Mouse (Mus musculus): ENCODE data around the gene Scube1. TPM values are rescaled to one million over a fixed set of nuclear protein-coding genes. Genes with fewer than 3 reads are reported as not detected.

The Scube1 gene
- polyA plus RNA-seq, 1 experiment = 1.3 TPM

DNA sequence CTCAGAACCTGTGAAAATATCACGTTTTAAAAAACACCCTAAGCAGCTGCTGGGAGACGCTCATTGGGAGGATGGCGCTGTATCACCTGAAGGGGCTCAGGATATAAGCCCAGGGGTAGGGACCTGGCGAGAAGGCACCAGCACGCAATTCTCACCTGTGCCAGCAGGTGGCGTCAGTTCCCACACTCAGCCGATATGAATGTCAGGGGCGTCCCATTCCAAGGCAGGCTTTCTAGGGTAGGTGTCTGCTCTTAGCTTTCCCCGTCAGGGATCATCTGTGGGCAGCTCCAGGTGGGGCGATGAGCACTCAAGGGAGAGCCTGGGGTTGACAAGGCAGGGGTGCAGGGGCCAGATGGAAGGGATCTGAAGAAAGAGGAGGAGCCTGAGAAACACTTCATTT is 35.9 kb upstream of the Scube1 start:
- no peak overlapping the region for H3K4me3 ChIP-seq (ENCODE audit: control insufficient read depth, insufficient read depth, low read length)
- peak; percentile 37 for DNase-seq
- TF ChIP-seq POLR2A (IDR thresholded peaks at IDR 0.05; ENCODE audit: control insufficient read depth, extremely low read depth, insufficient read depth, low read length, poor library complexity) (no peak), CTCF (IDR thresholded peaks at IDR 0.05; ENCODE audit: borderline replicate concordance, control insufficient read depth, extremely low read depth, insufficient read depth, low read length, poor library complexity) (peak; percentile 80; the same call in 1 of the 2 replicates)
- no peak overlapping the region for H3K27ac ChIP-seq (ENCODE audit: control insufficient read depth, insufficient read depth, low read length)
- 11% methylated on average over 10 of the region's 10 CpGs for whole genome bisulfite sequencing
- no peaks in the 10 kb centered on the region for H3K27me3 ChIP-seq (ENCODE audit: control insufficient read depth, insufficient read depth, low read length)
- no peaks in the 10 kb centered on the region for H3K4me1 ChIP-seq (replicated peaks; ENCODE audit: control insufficient read depth, insufficient read depth, low read length)
- H3K36me3 ChIP-seq (ENCODE audit: control insufficient read depth, insufficient read depth, low read length) = no peaks in the 10 kb centered on the region

DNA sequence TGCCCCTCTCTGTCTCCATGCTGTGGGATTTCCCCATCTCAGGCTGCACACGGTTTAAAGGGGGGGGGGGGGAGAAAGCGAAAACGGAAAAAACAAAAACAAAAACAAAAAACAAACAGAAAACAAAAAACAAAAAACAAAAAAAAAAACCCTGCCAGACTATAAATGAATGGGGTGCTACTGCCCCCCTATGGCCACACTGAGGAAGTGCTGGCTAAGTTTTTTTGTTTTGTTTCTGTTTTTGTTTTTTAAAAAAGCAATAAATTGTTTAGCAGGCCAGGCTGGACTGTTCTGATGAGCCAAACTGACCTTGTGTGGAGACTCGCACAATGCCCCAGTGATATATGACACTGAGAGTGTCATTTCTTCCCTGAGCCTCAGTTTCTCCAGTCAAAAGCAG is 34.1 kb upstream of the Scube1 start:
- Histone ChIP-seq H3K27me3 (ENCODE audit: control insufficient read depth, insufficient read depth, low read length) (no peaks in the 10 kb centered on the region), H3K36me3 (ENCODE audit: control insufficient read depth, insufficient read depth, low read length) (no peaks in the 10 kb centered on the region), H3K27ac (ENCODE audit: control insufficient read depth, insufficient read depth, low read length) (no peak overlapping the region), H3K4me1 (replicated peaks; ENCODE audit: control insufficient read depth, insufficient read depth, low read length) (no peaks in the 10 kb centered on the region), H3K4me3 (ENCODE audit: control insufficient read depth, insufficient read depth, low read length) (no peak overlapping the region)
- TF ChIP-seq CTCF (IDR thresholded peaks at IDR 0.05; ENCODE audit: borderline replicate concordance, control insufficient read depth, extremely low read depth, insufficient read depth, low read length, poor library complexity) = no peak
- TF ChIP-seq POLR2A (IDR thresholded peaks at IDR 0.05; ENCODE audit: control insufficient read depth, extremely low read depth, insufficient read depth, low read length, poor library complexity) = no peak
- no peak for DNase-seq
- WGBS = 22% methylated on average over 4 of the region's 4 CpGs

DNA sequence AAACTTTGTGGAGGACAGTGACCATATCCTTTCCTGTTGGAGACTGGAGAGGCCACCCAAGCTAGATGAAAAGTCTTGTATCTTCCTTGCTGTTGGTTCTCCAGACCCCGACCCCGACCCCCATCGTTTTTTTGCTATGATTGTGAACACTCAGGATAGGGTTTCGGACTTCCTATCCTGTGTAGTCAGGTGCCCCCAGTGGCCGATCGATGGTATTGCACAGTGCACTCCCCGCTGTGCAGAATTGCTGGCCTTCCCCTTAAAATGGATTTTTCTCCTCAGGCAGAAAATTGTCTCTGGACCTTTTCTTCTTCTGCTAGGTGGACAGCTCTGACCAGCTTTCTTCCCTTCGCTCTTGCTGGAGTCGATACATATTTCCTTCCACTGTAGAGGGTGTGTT is 31.9 kb upstream of the Scube1 start:
- Histone ChIP-seq H3K4me3 (ENCODE audit: control insufficient read depth, insufficient read depth, low read length) (no peak overlapping the region), H3K27ac (ENCODE audit: control insufficient read depth, insufficient read depth, low read length) (no peak overlapping the region), H3K27me3 (ENCODE audit: control insufficient read depth, insufficient read depth, low read length) (no peaks in the 10 kb centered on the region), H3K36me3 (ENCODE audit: control insufficient read depth, insufficient read depth, low read length) (no peaks in the 10 kb centered on the region), H3K4me1 (replicated peaks; ENCODE audit: control insufficient read depth, insufficient read depth, low read length) (no peaks in the 10 kb centered on the region)
- DNase-seq = peak; percentile 9
- TF ChIP-seq CTCF (IDR thresholded peaks at IDR 0.05; ENCODE audit: borderline replicate concordance, control insufficient read depth, extremely low read depth, insufficient read depth, low read length, poor library complexity) (peak; percentile 48; the same call in 1 of the 2 replicates), POLR2A (IDR thresholded peaks at IDR 0.05; ENCODE audit: control insufficient read depth, extremely low read depth, insufficient read depth, low read length, poor library complexity) (no peak)
- WGBS = 36% methylated on average over 9 of the region's 9 CpGs

DNA sequence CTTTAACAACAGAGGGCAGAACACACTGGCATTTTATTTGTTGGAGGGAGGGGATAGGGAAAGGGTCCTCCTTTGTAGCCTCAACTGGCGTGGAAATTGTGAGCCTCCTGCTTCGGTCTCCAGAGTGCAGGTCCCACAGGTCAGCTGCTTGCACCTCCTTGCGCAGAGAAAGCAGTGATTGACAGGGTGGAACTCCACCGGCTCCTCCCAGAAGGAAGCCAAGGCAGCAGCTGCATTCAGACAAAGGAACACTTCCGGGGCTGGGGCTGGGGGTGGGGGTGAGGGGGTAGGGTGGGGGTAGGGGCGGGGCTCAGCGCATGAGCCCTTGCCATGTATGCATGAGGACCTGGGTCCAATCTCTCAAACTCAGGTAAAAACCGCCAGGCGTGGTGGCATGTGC is 24.6 kb upstream of the Scube1 start:
- no peak for DNase-seq
- H3K36me3 ChIP-seq (ENCODE audit: control insufficient read depth, insufficient read depth, low read length) = no peaks in the 10 kb centered on the region
- TF ChIP-seq POLR2A (IDR thresholded peaks at IDR 0.05; ENCODE audit: control insufficient read depth, extremely low read depth, insufficient read depth, low read length, poor library complexity) (no peak), CTCF (IDR thresholded peaks at IDR 0.05; ENCODE audit: borderline replicate concordance, control insufficient read depth, extremely low read depth, insufficient read depth, low read length, poor library complexity) (no peak)
- no peak overlapping the region for H3K4me3 ChIP-seq (ENCODE audit: control insufficient read depth, insufficient read depth, low read length)
- no peaks in the 10 kb centered on the region for H3K4me1 ChIP-seq (replicated peaks; ENCODE audit: control insufficient read depth, insufficient read depth, low read length)
- WGBS = 62% methylated on average over 9 of the region's 9 CpGs
- no peak overlapping the region for H3K27ac ChIP-seq (ENCODE audit: control insufficient read depth, insufficient read depth, low read length)
- no peaks in the 10 kb centered on the region for H3K27me3 ChIP-seq (ENCODE audit: control insufficient read depth, insufficient read depth, low read length)

DNA sequence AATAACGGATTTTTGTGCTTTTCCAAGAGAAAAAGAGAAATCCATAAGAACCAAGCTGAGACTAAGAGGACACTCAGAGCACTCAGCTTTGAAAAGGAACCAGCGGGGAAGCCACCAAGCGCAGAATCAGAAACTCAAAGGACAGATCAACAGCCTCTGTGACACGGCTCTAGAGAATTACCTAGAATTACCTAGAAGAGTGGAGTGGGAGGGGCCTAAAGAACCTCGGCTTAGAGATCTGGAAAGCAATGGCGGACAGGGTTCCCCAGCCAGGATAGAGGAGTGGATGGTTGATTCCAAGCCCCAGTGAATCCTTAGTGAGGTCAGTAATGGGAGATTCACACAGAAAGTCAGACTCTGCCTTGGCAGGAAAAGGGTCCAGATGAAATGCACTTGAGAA is 24.2 kb upstream of the Scube1 start:
- Histone ChIP-seq H3K27ac (ENCODE audit: control insufficient read depth, insufficient read depth, low read length) (no peak overlapping the region), H3K27me3 (ENCODE audit: control insufficient read depth, insufficient read depth, low read length) (no peaks in the 10 kb centered on the region), H3K4me1 (replicated peaks; ENCODE audit: control insufficient read depth, insufficient read depth, low read length) (no peaks in the 10 kb centered on the region), H3K36me3 (ENCODE audit: control insufficient read depth, insufficient read depth, low read length) (no peaks in the 10 kb centered on the region), H3K4me3 (ENCODE audit: control insufficient read depth, insufficient read depth, low read length) (no peak overlapping the region)
- no peak for TF ChIP-seq POLR2A (IDR thresholded peaks at IDR 0.05; ENCODE audit: control insufficient read depth, extremely low read depth, insufficient read depth, low read length, poor library complexity)
- TF ChIP-seq CTCF (IDR thresholded peaks at IDR 0.05; ENCODE audit: borderline replicate concordance, control insufficient read depth, extremely low read depth, insufficient read depth, low read length, poor library complexity) = no peak
- no peak for DNase-seq
- 82% methylated on average over 6 of the region's 6 CpGs for WGBS

DNA sequence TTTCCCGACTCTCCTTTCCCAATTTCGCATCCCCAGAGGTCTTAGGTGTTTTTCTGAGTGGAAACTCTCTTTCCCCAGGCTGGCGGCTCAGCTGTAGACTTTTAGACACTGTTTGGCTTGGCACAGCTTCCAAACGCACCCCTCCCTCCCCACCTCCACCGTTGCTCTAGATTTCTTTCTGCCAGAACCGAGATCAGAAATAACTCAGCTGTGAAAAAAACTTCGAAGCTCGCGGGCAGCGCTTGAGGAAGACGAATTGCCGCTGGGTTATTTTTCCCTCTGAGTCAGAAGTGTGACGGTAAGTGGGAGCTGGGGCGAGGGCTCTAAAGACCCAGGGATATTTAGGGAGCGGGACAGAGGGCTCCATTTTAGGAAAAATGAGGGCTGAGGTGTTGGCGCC is 21.5 kb upstream of the Scube1 start:
- WGBS = 78% methylated on average over 16 of the region's 16 CpGs
- Histone ChIP-seq H3K27me3 (ENCODE audit: control insufficient read depth, insufficient read depth, low read length) (no peaks in the 10 kb centered on the region), H3K4me1 (replicated peaks; ENCODE audit: control insufficient read depth, insufficient read depth, low read length) (no peaks in the 10 kb centered on the region), H3K4me3 (ENCODE audit: control insufficient read depth, insufficient read depth, low read length) (no peak overlapping the region), H3K36me3 (ENCODE audit: control insufficient read depth, insufficient read depth, low read length) (no peaks in the 10 kb centered on the region), H3K27ac (ENCODE audit: control insufficient read depth, insufficient read depth, low read length) (no peak overlapping the region)
- no peak for DNase-seq
- TF ChIP-seq POLR2A (IDR thresholded peaks at IDR 0.05; ENCODE audit: control insufficient read depth, extremely low read depth, insufficient read depth, low read length, poor library complexity) (no peak), CTCF (IDR thresholded peaks at IDR 0.05; ENCODE audit: borderline replicate concordance, control insufficient read depth, extremely low read depth, insufficient read depth, low read length, poor library complexity) (no peak)

DNA sequence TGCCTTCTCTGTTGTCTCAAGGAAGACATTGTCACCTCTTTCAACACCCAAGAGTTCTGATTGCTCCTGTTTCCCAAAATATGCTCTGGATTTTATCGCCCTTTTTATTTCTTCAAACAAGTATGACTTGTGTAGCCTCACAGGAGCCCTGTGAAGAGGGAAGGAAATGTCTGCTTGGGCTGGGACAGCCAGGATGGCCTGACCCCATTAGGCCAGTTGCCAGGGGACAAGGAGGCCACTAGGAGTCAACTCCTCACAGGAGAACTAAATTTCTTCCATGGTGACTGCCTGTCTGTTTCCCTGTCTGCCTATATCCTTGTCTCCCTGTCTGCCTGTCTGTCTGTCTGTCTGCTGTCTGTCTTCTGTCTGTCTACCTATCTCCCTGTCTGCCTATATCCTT is 17.2 kb upstream of the Scube1 start:
- TF ChIP-seq CTCF (IDR thresholded peaks at IDR 0.05; ENCODE audit: borderline replicate concordance, control insufficient read depth, extremely low read depth, insufficient read depth, low read length, poor library complexity) (no peak), POLR2A (IDR thresholded peaks at IDR 0.05; ENCODE audit: control insufficient read depth, extremely low read depth, insufficient read depth, low read length, poor library complexity) (no peak)
- H3K36me3 ChIP-seq (ENCODE audit: control insufficient read depth, insufficient read depth, low read length) = no peaks in the 10 kb centered on the region
- WGBS = 85% methylated on average over 1 of the region's 1 CpGs
- DNase-seq = no peak
- no peak overlapping the region for H3K4me3 ChIP-seq (ENCODE audit: control insufficient read depth, insufficient read depth, low read length)
- H3K4me1 ChIP-seq (replicated peaks; ENCODE audit: control insufficient read depth, insufficient read depth, low read length) = no peaks in the 10 kb centered on the region
- H3K27ac ChIP-seq (ENCODE audit: control insufficient read depth, insufficient read depth, low read length) = no peak overlapping the region
- no peaks in the 10 kb centered on the region for H3K27me3 ChIP-seq (ENCODE audit: control insufficient read depth, insufficient read depth, low read length)

Data from thymus, adult 2 months (tissue).